Mouse (Mus musculus) embryonic fibroblast, embryonic 13.5 days (primary cell): Measurements from ENCODE around the gene Mindy3.

Experiments used
- CTCF ChIP-seq: IDR thresholded peaks from 2 replicates; pipeline ENCODE4 v1.5.1; 2011; ENCODE audit warnings: mild to moderate bottlenecking, control low read depth, low read length, moderate library complexity, borderline replicate concordance; ENCODE audit not compliant: insufficient read depth
- POLR2A ChIP-seq: IDR thresholded peaks from 2 replicates; pipeline ENCODE4 v1.6.1; 2011; ENCODE audit warnings: low read depth, mild to moderate bottlenecking, control low read depth, low read length, moderate library complexity

- TF ChIP-seq CTCF (no peak), POLR2A (no peak)
These were observed 70.4 kb downstream of the Mindy3 start for GRCm38 (mm10) chr2:12348914-12349313.
